Mouse (Mus musculus) CH12.LX (cell line): ENCODE measurements around the gene Mycbp. TPM values are rescaled to one million over a fixed set of nuclear protein-coding genes. Genes with fewer than 3 reads are reported as not detected.

Experiments used
- DNase-seq: peaks from one replicate; pipeline ENCODE4 v3.0.0-alpha.2; 2013; ENCODE audit errors: extremely low read depth
- H3K27ac ChIP-seq: 2 replicates; pipeline ENCODE4 v1.5.1; 2012; ENCODE audit warnings: low read depth, mild to moderate bottlenecking, control low read depth, moderate library complexity; ENCODE audit not compliant: insufficient read depth
- H3K27me3 ChIP-seq: replicated peaks from 2 replicates; pipeline ENCODE3; 2012; ENCODE audit warnings: inconsistent platforms
- H3K36me3 ChIP-seq, 2 experiments: replicated peaks in 1 of 2; 2 replicates each; pipeline versions ENCODE3 to v1.6.1; 2012; ENCODE audit warnings: inconsistent platforms in 1 of 2, low read length in 1 of 2, mild to moderate bottlenecking in 1 of 2, mixed read lengths in 1 of 2, moderate library complexity in 1 of 2; ENCODE audit not compliant: control insufficient read depth in 1 of 2, insufficient read depth in 1 of 2
- H3K4me1 ChIP-seq, 2 experiments: 2 replicates each; pipeline ENCODE4 v1.6.1; 2012; ENCODE audit warnings: inconsistent platforms in 1 of 2, moderate library complexity in 1 of 2; ENCODE audit not compliant: insufficient read depth in 2 of 2, control insufficient read depth in 1 of 2
- H3K4me2 ChIP-seq: 2 replicates; pipeline ENCODE4 v1.6.1; 2012; ENCODE audit warnings: low read depth, mild to moderate bottlenecking, control low read depth; ENCODE audit not compliant: poor library complexity, insufficient read depth, severe bottlenecking
- H3K4me3 ChIP-seq, 3 experiments: fragments of 150-350 bp in 1 of 3; sonication (generic) in 1 of 3; replicated peaks in 1 of 3; 2 replicates each; pipeline versions ENCODE3 to v1.5.1; 2011 to 2012; ENCODE audit warnings: low read depth in 2 of 3, low read length in 2 of 3, mild to moderate bottlenecking in 2 of 3, moderate library complexity in 2 of 3, control low read depth in 1 of 3, improper control_type of control experiment in 1 of 3, inconsistent platforms in 1 of 3, mixed read lengths in 1 of 3; ENCODE audit not compliant: poor library complexity in 1 of 3
- H3K79me2 ChIP-seq: replicated peaks from 2 replicates; pipeline ENCODE4 v1.6.1; 2012; ENCODE audit warnings: mild to moderate bottlenecking, moderate library complexity; ENCODE audit not compliant: control insufficient read depth, poor library complexity, insufficient read depth, severe bottlenecking; ENCODE audit errors: extremely low read depth
- H3K9ac ChIP-seq: 2 replicates; pipeline ENCODE4 v1.6.1; 2012; ENCODE audit warnings: low read depth, mild to moderate bottlenecking, control low read depth, moderate library complexity; ENCODE audit not compliant: insufficient read depth
- H3K9me3 ChIP-seq: replicated peaks from 2 replicates; pipeline ENCODE3; 2012; ENCODE audit warnings: low read length, inconsistent platforms, mixed read lengths
- BHLHE40 ChIP-seq: IDR thresholded peaks from 2 replicates; pipeline ENCODE4 v1.6.1; 2011; ENCODE audit warnings: mild to moderate bottlenecking, low read depth, low read length, improper control_type of control experiment
- CHD1 ChIP-seq: IDR thresholded peaks from 2 replicates; pipeline ENCODE4 v1.6.1; 2012; ENCODE audit warnings: low read depth, low read length, improper control_type of control experiment, inconsistent platforms
- E2F4 ChIP-seq: IDR thresholded peaks from 2 replicates; pipeline ENCODE4 v1.6.1; 2011; ENCODE audit warnings: low read depth, low read length, improper control_type of control experiment; ENCODE audit not compliant: insufficient replicate concordance
- EP300 ChIP-seq: IDR thresholded peaks from 2 replicates; pipeline ENCODE4 v1.6.1; 2011; ENCODE audit warnings: low read length, improper control_type of control experiment
- ETS1 ChIP-seq: conservative IDR thresholded peaks from 2 replicates; pipeline ENCODE4 v1.6.1; 2012; ENCODE audit warnings: low read depth, mild to moderate bottlenecking, inconsistent platforms, low read length, improper control_type of control experiment, moderate library complexity
- HCFC1 ChIP-seq: IDR thresholded peaks from 2 replicates; pipeline ENCODE4 v1.6.1; 2012; ENCODE audit warnings: low read depth, mild to moderate bottlenecking, inconsistent platforms, low read length, improper control_type of control experiment
- JUN ChIP-seq: IDR thresholded peaks from 2 replicates; pipeline ENCODE4 v1.6.1; 2011; ENCODE audit warnings: low read depth, mild to moderate bottlenecking, low read length, improper control_type of control experiment, moderate library complexity; ENCODE audit not compliant: insufficient read depth
- KAT2A ChIP-seq: IDR thresholded peaks from 2 replicates; pipeline ENCODE4 v1.6.1; 2012; ENCODE audit warnings: low read length, improper control_type of control experiment, inconsistent platforms; ENCODE audit not compliant: insufficient replicate concordance
- MAX ChIP-seq: IDR thresholded peaks from 2 replicates; pipeline ENCODE4 v1.6.1; 2011; ENCODE audit warnings: low read length, improper control_type of control experiment
- MAZ ChIP-seq: IDR thresholded peaks from 2 replicates; pipeline ENCODE4 v1.6.1; 2012; ENCODE audit warnings: low read depth, mild to moderate bottlenecking, inconsistent platforms, low read length, improper control_type of control experiment, moderate library complexity
- MEF2A ChIP-seq: IDR thresholded peaks from 2 replicates; pipeline ENCODE4 v1.6.1; 2014; ENCODE audit warnings: low read depth, mild to moderate bottlenecking, inconsistent platforms, low read length, improper control_type of control experiment, borderline replicate concordance
- MXI1 ChIP-seq: IDR thresholded peaks from 2 replicates; pipeline ENCODE4 v1.6.1; 2011; ENCODE audit warnings: mild to moderate bottlenecking, low read depth, low read length, improper control_type of control experiment
- MYC ChIP-seq: IDR thresholded peaks from 2 replicates; pipeline ENCODE4 v1.6.1; 2011; ENCODE audit warnings: low read depth, mild to moderate bottlenecking, improper control_type of control experiment, low read length
- NELFE ChIP-seq: IDR thresholded peaks from 2 replicates; pipeline ENCODE4 v1.6.1; 2011; ENCODE audit warnings: low read depth, low read length, improper control_type of control experiment
- NRF1 ChIP-seq: IDR thresholded peaks from 2 replicates; pipeline ENCODE4 v1.6.1; 2014; ENCODE audit warnings: low read depth, mild to moderate bottlenecking, inconsistent platforms, low read length, improper control_type of control experiment, moderate library complexity
- POLR2A ChIP-seq: IDR thresholded peaks from 2 replicates; pipeline ENCODE4 v1.6.1; 2011; ENCODE audit warnings: low read depth, mild to moderate bottlenecking, improper control_type of control experiment, low read length
- RAD21 ChIP-seq: IDR thresholded peaks from 2 replicates; pipeline ENCODE4 v1.6.1; 2011; ENCODE audit warnings: low read depth, mild to moderate bottlenecking, low read length, improper control_type of control experiment, moderate library complexity
- RCOR1 ChIP-seq: conservative IDR thresholded peaks from 2 replicates; pipeline ENCODE4 v1.6.1; 2012; ENCODE audit warnings: low read depth, mild to moderate bottlenecking, inconsistent platforms, low read length, improper control_type of control experiment
- SMC3 ChIP-seq: IDR thresholded peaks from 2 replicates; pipeline ENCODE4 v1.6.1; 2011; ENCODE audit warnings: low read depth, low read length, improper control_type of control experiment
- TCF12 ChIP-seq: IDR thresholded peaks from 2 replicates; pipeline ENCODE4 v1.6.1; 2014; ENCODE audit warnings: low read depth, mild to moderate bottlenecking, inconsistent platforms, low read length, improper control_type of control experiment
- UBTF ChIP-seq: IDR thresholded peaks from 2 replicates; pipeline ENCODE4 v1.6.1; 2012; ENCODE audit warnings: low read depth, mild to moderate bottlenecking, inconsistent platforms, low read length, improper control_type of control experiment, moderate library complexity
- USF1 ChIP-seq: IDR thresholded peaks from 2 replicates; pipeline ENCODE4 v1.6.1; 2014; ENCODE audit warnings: low read depth, mild to moderate bottlenecking, inconsistent platforms, low read length, improper control_type of control experiment
- ZC3H11A ChIP-seq: IDR thresholded peaks from 2 replicates; pipeline ENCODE4 v1.6.1; 2012; ENCODE audit warnings: low read depth, mild to moderate bottlenecking, inconsistent platforms, low read length, improper control_type of control experiment
- ZKSCAN1 ChIP-seq: IDR thresholded peaks from 2 replicates; pipeline ENCODE4 v1.6.1; 2012; ENCODE audit warnings: low read depth, inconsistent platforms, low read length, improper control_type of control experiment, borderline replicate concordance
- ZMIZ1 ChIP-seq: IDR thresholded peaks from 2 replicates; pipeline ENCODE4 v1.6.1; 2012; ENCODE audit warnings: low read depth, mild to moderate bottlenecking, inconsistent platforms, low read length, improper control_type of control experiment
- ZNF384 ChIP-seq: IDR thresholded peaks from 2 replicates; pipeline ENCODE4 v1.6.1; 2012; ENCODE audit warnings: low read depth, low read length, improper control_type of control experiment, inconsistent platforms
- dilution Hi-C: fragments of 300-500 bp; cut with MboI; formaldehyde crosslinking; loops from 2 replicates; pipeline ENCODE4 v1.14.3; 2020; ENCODE audit warnings: low sequenced_read_pairs; ENCODE audit not compliant: extremely low pct_unique_long_range_greater_than_20kb, extremely low pct_ligation_motif_present
- in situ Hi-C: fragments of 300-500 bp; cut with MboI; formaldehyde crosslinking; loops from 3 replicates; pipeline ENCODE4 v1.14.3; 2019; ENCODE audit warnings: low sequenced_read_pairs, low pct_ligation_motif_present, low pct_unique_long_range_greater_than_20kb, mixed read lengths
- polyA plus RNA-seq: library from polyadenylated mRNA; unstranded; fragments of >175 nt; gene quantifications from 2 replicates; pipeline ENCODE4 v1.2.1, GENCODE M21; 2012; ENCODE audit warnings: low read depth; ENCODE audit not compliant: insufficient read length
- total RNA-seq, 2 experiments: library from RNA; depleted of rRNA; stranded (reverse); fragments of 300-350 nt in 1 of 2; fragments of >200 nt in 1 of 2; gene quantifications; 2 replicates each; pipeline ENCODE4 v1.2.3; 2012 to 2014

Gene Mycbp
- total and polyA plus RNA-seq, 3 experiments: 33.8 to 54.4 (median 46.9) TPM

DNA sequence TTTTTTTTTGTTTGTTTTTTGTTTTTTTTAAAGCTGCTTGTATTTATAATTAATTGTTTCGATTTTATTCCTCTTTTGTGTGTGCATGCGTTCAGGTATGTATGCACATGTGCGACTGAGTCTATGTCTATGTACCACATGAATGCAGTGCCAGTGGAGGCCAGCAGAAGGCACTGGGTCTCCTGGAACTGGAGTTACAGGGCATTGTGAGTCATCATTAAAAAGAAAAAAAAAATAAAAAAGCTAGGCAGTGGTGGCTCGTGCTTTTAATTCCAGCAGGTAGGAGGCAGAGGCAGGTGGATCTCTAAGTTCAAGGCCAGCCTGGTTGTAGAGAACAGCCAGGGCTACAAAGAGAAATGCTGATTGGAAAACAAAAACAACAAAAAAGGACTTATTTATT lies 25.4 kb downstream of the Mycbp start:
- H3K36me3 ChIP-seq: peaks cover 43 to 77% of the 10 kb centered on the region in 2 experiments
- H3K4me2 ChIP-seq: no peak overlapping the region
- H3K9me3 ChIP-seq: no peaks in the 10 kb centered on the region
- no peak for DNase-seq
- H3K27ac ChIP-seq: no peak overlapping the region
- H3K79me2 ChIP-seq: no peaks in the 10 kb centered on the region
- dilution Hi-C loops: no loop called here
- H3K4me1 ChIP-seq: peaks cover 7 to 24% of the 10 kb centered on the region in 2 experiments; a peak in 3 of 4 replicates
- H3K9ac ChIP-seq: no peak overlapping the region
- H3K4me3 ChIP-seq: no peak overlapping the region
- TF ChIP-seq RAD21: no peak
- TF ChIP-seq HCFC1: no peak
- no peak for TF ChIP-seq ZC3H11A
- TF ChIP-seq JUN: no peak
- TF ChIP-seq SMC3: no peak
- no peak for TF ChIP-seq MAX
- TF ChIP-seq RCOR1: no peak
- no peak for TF ChIP-seq ZMIZ1
- TF ChIP-seq POLR2A: no peak
- TF ChIP-seq KAT2A: no peak
- no peak for TF ChIP-seq NRF1
- no peak for TF ChIP-seq MYC
- no peak for TF ChIP-seq ZNF384
- TF ChIP-seq ETS1: no peak
- no peak for TF ChIP-seq USF1
- no peak for TF ChIP-seq MXI1
- no peak for TF ChIP-seq MAZ
- TF ChIP-seq, all 38 proteins: peak for 0
- in situ Hi-C loops: no loop called here
- H3K27me3 ChIP-seq: no peaks in the 10 kb centered on the region

DNA sequence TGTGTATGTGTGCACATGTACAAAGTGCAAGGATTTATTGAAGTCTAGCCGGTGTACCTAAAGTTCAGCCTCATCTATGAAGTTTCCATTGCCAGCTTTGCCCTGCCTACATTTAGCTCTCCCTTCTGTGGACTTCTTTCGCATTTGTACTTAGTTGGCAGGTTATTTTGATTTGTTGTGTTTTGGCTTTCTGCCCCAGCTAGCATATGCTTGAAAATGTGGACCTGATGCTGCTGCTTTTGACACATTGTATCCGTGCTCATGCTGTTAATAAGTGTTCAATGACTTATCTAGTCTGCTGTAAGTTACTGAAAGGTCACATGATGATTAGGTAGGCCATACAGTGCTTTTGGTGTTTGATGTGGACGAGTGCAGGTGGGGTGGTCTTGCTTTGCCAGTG lies 29.7 kb downstream of the Mycbp start:
- dilution Hi-C loops (no loop called here), in situ Hi-C loops (no loop called here)
- Histone ChIP-seq H3K27ac (no peak overlapping the region), H3K9me3 (no peaks in the 10 kb centered on the region), H3K79me2 (no peaks in the 10 kb centered on the region), H3K4me2 (no peak overlapping the region), H3K4me1 (no peaks in the 10 kb centered on the region), H3K27me3 (no peaks in the 10 kb centered on the region), H3K9ac (no peak overlapping the region), H3K36me3 (peaks cover 51 to 77% of the 10 kb centered on the region in 2 experiments), H3K4me3 (no peak overlapping the region)
- no peak for DNase-seq
- no peak for TF ChIP-seq SMC3
- TF ChIP-seq E2F4: no peak
- no peak for TF ChIP-seq USF1
- TF ChIP-seq ZMIZ1: no peak
- TF ChIP-seq TCF12: no peak
- no peak for TF ChIP-seq MYC
- TF ChIP-seq UBTF: no peak
- TF ChIP-seq KAT2A: no peak
- no peak for TF ChIP-seq BHLHE40
- no peak for TF ChIP-seq EP300
- no peak for TF ChIP-seq MAZ
- TF ChIP-seq MEF2A: no peak
- TF ChIP-seq CHD1: no peak
- no peak for TF ChIP-seq ZKSCAN1
- TF ChIP-seq NELFE: no peak
- TF ChIP-seq ZNF384: no peak
- TF ChIP-seq JUN: no peak
